Mouse (Mus musculus) kidney, adult 8-10 months (tissue): ENCODE results near the gene Mrps11.
A peak's percentile ranks its signal among the peaks of the same experiment; 100 is the strongest.

Source experiments
- DNase-seq, 2 experiments: peaks; one replicate each; pipeline ENCODE4 v3.0.0; 2022

Mrps11 gene

DNA sequence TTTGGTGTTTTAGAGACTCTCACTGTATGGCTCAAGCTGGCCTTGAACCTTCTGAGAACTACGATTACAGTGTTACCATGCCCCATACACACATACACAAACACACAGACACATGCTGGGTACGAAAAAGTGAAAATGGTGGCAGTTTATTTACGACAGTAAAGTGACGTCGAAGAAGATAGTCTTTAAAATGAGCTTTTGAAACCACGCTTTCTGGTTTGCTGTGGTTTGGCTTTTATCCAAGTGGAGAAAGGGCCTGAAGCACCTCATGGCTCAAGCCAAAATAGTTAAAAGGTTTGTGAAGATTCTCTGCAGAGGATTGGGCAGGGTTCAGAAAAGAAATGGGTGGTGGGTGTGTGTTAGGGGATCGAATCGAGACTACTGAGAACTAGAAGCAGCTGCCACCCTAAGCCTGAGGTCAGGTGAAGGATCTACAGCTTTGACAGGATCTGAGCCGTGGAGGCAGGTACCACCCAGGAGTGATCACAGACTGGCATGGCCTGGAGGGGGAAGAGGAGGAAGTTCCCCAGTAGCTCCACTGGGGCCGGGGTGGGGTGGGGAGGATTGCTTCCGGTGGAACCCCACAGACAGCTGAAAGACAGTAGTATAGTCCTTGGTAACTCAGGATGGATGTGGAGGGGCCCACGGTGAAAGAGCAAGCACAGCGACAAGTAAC lies 11.1 kb downstream of the Mrps11 start:
- no peak for DNase-seq

DNA sequence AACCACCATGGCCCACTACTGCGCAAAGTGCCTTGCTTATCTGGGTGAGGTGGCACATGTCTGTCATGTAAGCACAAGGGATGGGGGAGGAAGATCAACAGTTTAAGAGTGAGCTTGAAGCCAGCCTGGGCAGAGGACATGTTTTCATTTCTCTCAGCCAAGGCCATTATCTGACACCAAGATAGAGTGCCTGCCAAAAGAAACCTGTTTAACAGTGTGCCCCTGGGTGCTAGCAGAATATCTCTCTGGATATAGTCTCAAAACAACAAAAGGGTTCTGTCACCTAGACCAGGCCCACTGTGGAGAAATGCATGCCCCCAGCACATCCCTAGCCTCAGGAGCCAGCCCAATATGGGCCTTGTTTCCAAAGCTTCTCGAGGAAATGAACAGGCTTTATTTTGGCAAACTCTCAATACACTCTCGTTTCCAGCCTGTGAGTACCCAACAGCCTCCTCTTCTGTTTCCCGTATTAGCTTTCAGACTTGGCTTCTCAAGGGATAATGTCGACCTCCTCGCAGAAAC lies 11.7 kb downstream of the Mrps11 start:
- DNase-seq, result no peak

DNA sequence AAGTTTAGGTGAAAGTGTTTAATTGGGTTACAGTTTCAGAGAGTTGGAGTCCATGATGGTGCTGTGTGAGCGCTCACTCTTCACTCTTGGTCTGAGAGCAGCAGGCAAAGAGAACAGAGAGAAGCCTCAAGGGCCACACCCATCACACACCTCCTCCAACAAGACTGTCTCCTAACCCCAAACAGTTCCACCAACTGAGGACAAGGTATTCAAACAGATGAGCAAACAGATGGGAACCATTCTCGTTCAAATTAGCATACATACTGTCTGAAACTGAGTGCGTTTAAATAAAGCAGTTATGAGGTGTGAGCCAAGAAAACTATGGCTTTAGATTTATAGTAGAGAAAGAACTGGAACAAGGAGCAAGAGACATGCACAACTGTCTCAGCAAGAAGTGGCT lies 13.7 kb downstream of the Mrps11 start:
- no peak for DNase-seq

DNA sequence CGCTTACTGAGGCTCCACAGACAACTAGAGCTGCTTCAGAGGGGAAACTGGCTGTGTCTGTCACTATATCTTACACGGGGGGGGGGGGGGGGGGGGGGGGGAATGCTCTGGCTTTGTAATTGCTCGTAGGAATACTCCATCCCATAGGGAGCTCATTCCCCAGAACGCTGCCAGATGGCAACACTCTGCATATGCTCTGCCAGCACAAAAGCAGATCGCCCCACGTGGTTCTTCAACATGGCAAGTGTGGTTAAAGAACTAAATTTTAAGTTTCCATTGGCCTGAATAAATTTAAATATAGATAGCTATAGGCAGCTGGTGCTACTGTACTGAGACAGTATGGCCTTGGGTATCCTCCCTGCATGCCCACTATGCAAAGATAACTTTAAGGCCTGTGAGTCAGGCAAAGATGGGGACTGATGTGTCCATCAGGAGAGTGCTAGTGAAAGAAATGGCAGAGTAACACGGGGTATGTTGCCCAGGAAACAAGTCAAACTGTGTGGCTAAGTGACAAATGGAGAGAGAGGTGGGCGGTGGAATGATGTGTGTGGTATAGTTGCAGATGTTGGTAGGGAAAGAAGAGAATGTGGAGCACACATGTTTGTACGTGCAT lies 15.0 kb downstream of the Mrps11 start:
- no peak for DNase-seq

DNA sequence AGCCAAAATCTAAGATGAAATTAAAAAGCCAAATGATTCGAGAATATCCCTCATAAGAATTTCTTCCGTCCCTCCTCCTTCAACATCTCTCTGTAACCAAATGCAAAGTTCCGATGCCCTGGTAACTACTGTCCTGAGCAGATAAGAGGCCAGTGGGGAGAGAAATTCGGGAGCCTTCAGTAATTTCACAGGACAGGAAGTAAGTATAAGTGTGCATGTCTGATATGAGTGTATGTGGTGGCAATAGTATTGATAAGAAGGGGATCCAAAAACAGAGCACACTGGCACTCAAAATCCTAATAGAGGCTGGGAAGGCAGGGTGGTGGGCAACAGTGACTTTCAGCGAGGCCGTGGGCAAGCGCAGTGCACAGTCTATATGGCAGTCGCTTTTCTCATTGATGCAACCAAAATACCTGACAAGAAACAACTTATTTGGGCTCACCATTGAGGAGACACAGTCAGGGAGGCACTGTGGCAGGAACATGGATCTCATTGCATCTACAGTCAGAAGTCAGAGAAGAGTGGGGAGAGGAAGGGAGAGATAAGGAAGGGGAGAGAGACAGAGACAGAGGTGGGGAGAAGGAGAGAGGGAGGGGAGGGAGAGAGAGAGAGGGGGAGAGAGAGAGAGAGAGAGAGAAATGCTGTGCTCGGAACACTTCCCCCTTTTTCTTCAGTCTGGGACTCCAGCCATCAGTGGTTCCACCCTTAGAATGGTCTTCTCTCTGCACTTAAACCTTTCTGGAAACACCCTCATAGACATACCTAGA lies 17.0 kb downstream of the Mrps11 start:
- no peak for DNase-seq

DNA sequence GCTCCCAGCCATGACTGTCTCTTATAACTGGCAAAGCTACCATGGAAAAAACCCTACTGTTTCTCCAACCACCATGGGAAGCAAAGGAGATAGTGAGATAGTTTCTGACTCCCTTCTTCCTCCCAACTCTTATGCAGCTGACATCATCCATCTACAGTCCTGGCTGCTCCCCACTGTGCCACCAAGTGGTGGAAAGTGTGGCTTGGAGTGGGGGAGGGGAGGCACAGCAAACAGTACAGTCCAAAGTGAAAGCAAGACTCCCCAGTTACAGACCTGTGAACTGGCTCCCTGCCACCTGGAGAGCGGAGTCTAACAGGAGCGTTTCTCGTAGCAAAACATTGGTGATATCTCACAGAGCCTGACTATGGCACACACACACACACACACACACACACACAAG lies 20.9 kb downstream of the Mrps11 start:
- DNase-seq, result peak; percentile 23 to 33

DNA sequence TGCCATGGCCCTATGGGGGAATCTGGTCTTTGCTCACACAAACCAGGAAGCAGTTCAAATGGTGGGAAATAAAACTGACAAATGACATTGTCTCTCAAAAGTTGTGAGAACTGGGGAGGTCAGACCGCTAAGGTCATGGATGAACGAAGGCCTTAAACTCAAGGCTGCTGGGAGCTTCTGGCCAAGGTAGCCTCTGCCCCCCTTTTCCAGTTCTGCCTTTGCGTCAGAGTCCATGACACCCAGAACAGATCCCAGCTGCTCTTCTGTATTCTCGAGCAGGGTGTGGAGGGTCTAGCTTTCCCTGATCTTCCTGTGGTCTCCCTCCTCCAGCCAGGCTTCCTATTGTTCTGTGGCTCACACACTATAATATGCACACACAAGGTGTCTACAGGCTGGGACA lies 24.3 kb downstream of the Mrps11 start:
- no peak for DNase-seq

DNA sequence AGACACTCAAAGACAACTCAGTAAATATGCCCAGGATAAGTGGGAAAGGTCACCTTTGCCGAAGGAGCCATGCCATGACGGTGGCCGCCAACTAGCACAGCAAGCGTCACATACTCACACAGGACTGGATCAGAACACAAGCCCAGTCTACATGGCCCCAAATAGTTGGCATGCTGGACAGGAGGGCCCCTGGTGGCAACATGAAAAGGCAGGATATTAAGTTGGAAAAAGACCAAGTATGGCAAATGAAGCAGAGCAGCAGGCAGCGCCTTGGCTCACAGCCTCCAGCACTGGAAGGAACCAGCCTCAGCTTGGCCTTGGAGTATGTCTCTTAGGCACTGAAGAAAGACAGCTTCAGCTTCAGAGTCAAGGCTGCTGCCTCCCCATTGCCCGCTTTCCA lies 30.9 kb downstream of the Mrps11 start:
- peak; percentile 42 to 48 for DNase-seq

DNA sequence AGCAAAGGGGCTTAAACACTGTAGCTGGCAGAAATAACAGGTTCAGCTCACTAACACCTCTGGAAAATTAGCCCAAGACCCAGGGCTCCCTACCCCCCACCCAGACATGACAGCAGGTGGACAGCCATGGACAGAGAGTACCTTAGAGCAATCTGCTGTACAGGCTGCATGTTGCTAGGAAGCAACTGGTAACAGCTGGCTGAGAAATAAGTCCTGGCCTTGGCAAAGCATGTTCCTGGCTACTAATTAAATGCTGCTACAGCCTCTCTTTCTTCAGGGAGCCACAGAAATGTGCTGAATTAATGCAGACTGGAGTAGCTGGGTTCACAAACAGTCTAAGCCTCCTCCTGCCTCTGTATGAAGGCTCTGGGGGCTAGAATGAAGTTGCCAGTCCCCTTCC lies 31.8 kb downstream of the Mrps11 start:
- DNase-seq, result peak; percentile 46 to 60

DNA sequence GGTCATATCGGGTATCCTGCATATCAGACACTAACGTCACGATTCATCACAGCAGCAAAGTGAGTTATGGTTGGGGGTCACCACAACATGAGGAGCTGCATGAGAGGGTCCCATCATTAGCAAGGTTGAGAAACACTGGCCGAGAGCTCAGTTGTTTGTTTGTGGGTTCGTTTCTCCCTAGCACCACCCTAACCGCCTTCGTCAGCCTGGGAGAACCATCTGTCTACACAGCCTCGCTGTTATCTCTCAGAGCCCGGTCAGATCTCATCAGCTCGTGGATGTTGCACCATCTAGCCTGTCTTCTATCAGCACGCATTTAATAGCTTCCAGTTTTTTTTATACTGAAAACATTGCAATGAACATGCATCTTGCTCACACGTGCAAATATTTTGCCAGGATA lies 35.4 kb downstream of the Mrps11 start:
- DNase-seq, result no peak

DNA sequence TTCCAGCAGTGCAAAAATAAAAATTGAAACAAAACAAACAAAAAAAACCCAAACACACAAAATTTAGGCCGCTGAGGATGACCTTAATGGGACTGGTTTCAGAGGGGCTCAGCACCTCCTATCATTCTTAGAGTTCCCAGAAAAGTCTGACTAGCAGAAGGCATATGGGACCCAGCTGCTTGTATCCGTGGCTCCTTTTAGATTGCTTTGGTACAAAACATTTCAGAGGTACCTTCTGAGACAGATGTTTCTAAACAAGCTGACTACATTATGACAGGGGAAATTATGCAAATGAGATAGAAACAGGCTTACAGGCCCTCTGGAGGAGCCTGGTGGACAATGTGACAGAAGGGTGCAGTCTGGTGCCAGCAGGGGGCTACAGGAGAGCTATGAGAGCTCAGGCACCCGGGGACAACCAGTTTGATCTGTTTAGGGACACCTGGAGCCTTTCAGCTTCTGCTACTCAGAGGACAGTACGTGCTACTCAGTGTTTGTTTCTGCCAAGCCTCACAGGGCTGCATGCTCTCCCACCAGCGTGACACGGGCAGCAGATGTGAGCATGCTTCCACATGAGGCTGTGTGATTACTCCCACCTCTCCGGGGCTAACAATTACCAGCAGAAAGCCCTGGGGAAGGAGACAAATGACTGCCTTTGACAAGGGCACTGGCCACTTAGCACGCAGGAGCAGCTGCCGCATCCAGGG lies 43.9 kb downstream of the Mrps11 start:
- DNase-seq, result no peak

DNA sequence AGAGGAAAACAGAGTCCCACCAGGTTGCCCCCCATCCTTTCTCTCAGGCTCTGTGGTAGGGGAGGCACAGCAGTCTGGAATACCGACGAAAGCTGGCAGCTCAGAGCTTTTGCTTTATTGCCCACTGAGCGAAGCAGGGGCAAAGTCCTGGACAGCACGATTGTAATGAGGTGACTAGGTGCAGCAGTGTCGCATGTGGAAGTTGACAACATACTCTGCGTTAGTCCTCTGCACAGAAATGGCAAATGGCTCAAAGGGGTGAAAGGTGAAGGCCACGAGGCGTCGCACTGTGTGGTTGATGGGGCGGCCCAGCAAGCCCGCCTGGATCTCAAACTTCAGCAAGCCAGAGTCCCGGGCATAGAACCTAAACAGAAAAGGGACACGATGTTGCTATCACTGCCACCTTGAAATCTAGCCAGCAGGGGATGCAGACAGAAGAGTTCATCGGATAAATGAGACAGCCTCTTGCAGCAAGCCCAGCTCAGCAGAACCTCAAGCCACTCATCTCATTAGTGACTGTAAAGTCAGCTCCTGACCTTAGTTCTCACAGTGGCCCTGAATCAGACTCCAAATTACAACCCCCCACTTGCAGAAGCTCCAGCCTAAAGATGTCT lies 44.9 kb downstream of the Mrps11 start:
- no peak for DNase-seq

DNA sequence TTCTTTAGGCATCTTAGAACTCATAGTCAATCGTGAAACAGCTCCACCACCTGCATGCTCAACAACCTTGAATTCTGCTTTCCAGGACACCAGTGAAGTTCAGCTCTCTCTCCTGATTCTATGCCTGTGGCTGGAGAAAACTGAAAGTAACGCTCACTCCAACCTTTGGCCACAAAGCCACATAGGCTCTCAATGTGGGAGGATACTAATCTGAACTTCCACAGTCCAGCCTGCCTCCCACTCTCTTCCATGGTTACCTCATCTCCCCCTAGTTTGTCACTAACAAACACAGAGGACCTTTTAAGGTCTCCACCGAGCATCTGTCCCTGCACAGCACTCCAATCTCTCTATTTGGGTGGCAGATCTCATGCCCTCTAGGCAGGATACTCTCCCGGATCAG lies 52.7 kb downstream of the Mrps11 start:
- no peak for DNase-seq

DNA sequence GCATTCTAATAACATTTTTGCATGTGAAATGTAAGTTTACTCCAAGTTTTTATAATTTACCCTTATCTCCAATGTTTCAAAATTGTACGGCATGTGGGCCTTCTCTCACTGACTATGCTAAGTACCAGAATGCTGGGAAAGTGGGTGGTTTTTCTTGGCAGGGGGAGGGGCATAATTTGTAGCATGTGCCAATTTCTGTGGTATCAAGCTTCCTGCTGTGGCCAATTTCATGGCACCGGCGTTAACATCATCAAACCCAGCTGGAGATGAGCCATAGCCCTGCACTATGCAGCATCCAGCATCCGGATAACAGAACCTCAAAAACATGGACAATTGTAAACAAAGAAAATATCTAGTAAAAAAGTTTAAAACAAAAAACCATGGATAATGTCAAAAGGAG lies 54.3 kb downstream of the Mrps11 start:
- no peak for DNase-seq

DNA sequence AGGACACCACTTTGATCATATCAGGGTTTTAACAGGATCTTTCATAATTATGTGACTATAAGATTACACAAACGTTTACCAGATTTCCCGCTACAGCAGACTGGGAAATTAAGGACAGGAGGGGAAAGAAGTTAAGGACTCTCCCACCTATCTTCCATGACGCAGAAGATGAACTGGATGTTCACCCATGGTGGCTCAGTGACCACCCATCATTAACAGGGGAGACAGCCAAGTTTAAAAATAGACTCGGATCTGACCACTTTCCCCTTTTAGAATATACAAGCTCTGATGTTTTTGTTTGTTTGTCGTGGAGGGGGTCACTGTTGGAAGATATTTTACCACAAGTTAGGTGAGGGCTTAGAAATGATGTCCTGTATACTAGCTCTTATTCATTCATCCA lies 58.7 kb downstream of the Mrps11 start:
- no peak for DNase-seq
